Mouse (Mus musculus) CH12.LX (cell line): ENCODE results near the gene Ric1.

Experiments used
- CTCF ChIP-seq, 2 experiments: IDR thresholded peaks in 1 of 2; conservative IDR thresholded peaks in 1 of 2; 2 replicates each; pipeline ENCODE4 v1.5.1; 2011 to 2012; ENCODE audit warnings: low read depth in 2 of 2, low read length in 2 of 2, improper control_type of control experiment in 1 of 2, inconsistent platforms in 1 of 2, mild to moderate bottlenecking in 1 of 2, moderate library complexity in 1 of 2
- EP300 ChIP-seq: IDR thresholded peaks from 2 replicates; pipeline ENCODE4 v1.6.1; 2011; ENCODE audit warnings: low read length, improper control_type of control experiment
- GABPA ChIP-seq: IDR thresholded peaks from 2 replicates; pipeline ENCODE4 v1.6.1; 2012; ENCODE audit warnings: low read depth, low read length, improper control_type of control experiment, inconsistent platforms; ENCODE audit not compliant: insufficient replicate concordance
- IRF4 ChIP-seq: IDR thresholded peaks from 2 replicates; pipeline ENCODE4 v1.6.1; 2014; ENCODE audit warnings: low read depth, mild to moderate bottlenecking, inconsistent platforms, low read length, improper control_type of control experiment
- NELFE ChIP-seq: IDR thresholded peaks from 2 replicates; pipeline ENCODE4 v1.6.1; 2011; ENCODE audit warnings: low read depth, low read length, improper control_type of control experiment
- NRF1 ChIP-seq: IDR thresholded peaks from 2 replicates; pipeline ENCODE4 v1.6.1; 2014; ENCODE audit warnings: low read depth, mild to moderate bottlenecking, inconsistent platforms, low read length, improper control_type of control experiment, moderate library complexity
- POLR2A ChIP-seq: IDR thresholded peaks from 2 replicates; pipeline ENCODE4 v1.6.1; 2011; ENCODE audit warnings: low read depth, mild to moderate bottlenecking, improper control_type of control experiment, low read length
- RAD21 ChIP-seq: IDR thresholded peaks from 2 replicates; pipeline ENCODE4 v1.6.1; 2011; ENCODE audit warnings: low read depth, mild to moderate bottlenecking, low read length, improper control_type of control experiment, moderate library complexity
- RCOR1 ChIP-seq: conservative IDR thresholded peaks from 2 replicates; pipeline ENCODE4 v1.6.1; 2012; ENCODE audit warnings: low read depth, mild to moderate bottlenecking, inconsistent platforms, low read length, improper control_type of control experiment
- TBP ChIP-seq: conservative IDR thresholded peaks from 2 replicates; pipeline ENCODE4 v1.6.1; 2011; ENCODE audit warnings: low read depth, low read length, improper control_type of control experiment

GRCm38 (mm10) chr19:29509857-29510256, 12.2 kb upstream of the Ric1 start:
- TF ChIP-seq TBP: no peak
- no peak for TF ChIP-seq CTCF (conservative IDR thresholded peaks at IDR 0.05 in 1 of 2, IDR thresholded peaks at IDR 0.05 in 1 of 2; ENCODE audit: low read depth in 2 of 2, low read length in 2 of 2)
- no peak for TF ChIP-seq GABPA
- TF ChIP-seq RAD21: no peak
- no peak for TF ChIP-seq EP300
- TF ChIP-seq IRF4: no peak
- no peak for TF ChIP-seq POLR2A
- TF ChIP-seq NRF1: no peak
- no peak for TF ChIP-seq RCOR1
- TF ChIP-seq NELFE: no peak
